Mouse (Mus musculus) urinary bladder, postnatal 0 days (tissue): ENCODE results near the gene Hpse. TPM values are rescaled to one million over a fixed set of nuclear protein-coding genes. Genes with fewer than 3 reads are reported as not detected.

Source experiments
- polyA plus RNA-seq: library from polyadenylated mRNA; unstranded; fragments of >200 nt; fragmentation: Nextera tagmentation; extraction: Ambion mirVana; gene quantifications from 2 replicates; pipeline ENCODE4 v1.2.1, GENCODE M21; 2015

The Hpse gene
- polyA plus RNA-seq: 7.6 and 7.9 TPM in 2 replicates

GRCm38 (mm10) chr5:100719235-100720088 lies at the start of gene Hpse:
Hpse (minus strand) TSS chr5:100719716.

GRCm38 (mm10) chr5:100674711-100675376 lies 44.7 kb downstream of the Hpse start, which contains the start of gene Coq2:
Coq2 (minus strand) TSS chr5:100675140.

Other genes starting within 250 kb of the Hpse start
- 3.9 and 5.9 TPM in 2 replicates for gene Lin54, start 219.1 kb downstream of the Hpse start, polyA plus RNA-seq
- 103 and 116 TPM in 2 replicates for gene Cops4, start 201.4 kb downstream of the Hpse start, polyA plus RNA-seq
- 108 and 113 TPM in 2 replicates for gene Plac8, start 147.5 kb downstream of the Hpse start, polyA plus RNA-seq
- 41.8 and 43.7 TPM in 2 replicates for gene Coq2, start 44.6 kb downstream of the Hpse start, polyA plus RNA-seq
- 4.1 and 6.5 TPM in 2 replicates for gene Helq, start 78.9 kb upstream of the Hpse start, polyA plus RNA-seq
- 160 and 162 TPM in 2 replicates for gene Mrps18c, start 78.9 kb upstream of the Hpse start, polyA plus RNA-seq
- 14.0 and 14.8 TPM in 2 replicates for gene Abraxas1, start 101.2 kb upstream of the Hpse start, polyA plus RNA-seq
- gene Gpat3, start 126.0 kb upstream of the Hpse start, polyA plus RNA-seq: 13.7 and 15.0 TPM in 2 replicates